Mouse (Mus musculus) hindbrain, embryonic 11.5 days (tissue): Measurements from ENCODE around the gene Sema4c. TPM values are rescaled to one million over a fixed set of nuclear protein-coding genes. Genes with fewer than 3 reads are reported as not detected.

ENCODE experiments used
- ATAC-seq: fragments of 200-750 bp; cut with Nextera tagmentation; 2 replicates; pipeline ENCODE4 v1.8.0; 2017; ENCODE audit warnings: mild to moderate bottlenecking, moderate TSS enrichment, moderate library complexity; ENCODE audit not compliant: low FRiP score
- DNase-seq: peaks from one replicate; pipeline ENCODE4 v3.0.0-alpha.2; 2015; ENCODE audit warnings: low spot score
- H3K27ac ChIP-seq: fragments of 300-500 bp; sonication (generic); 2 replicates; pipeline ENCODE4 v1.5.1; 2014; ENCODE audit warnings: mild to moderate bottlenecking, low read depth, low read length
- H3K27me3 ChIP-seq: fragments of 300-500 bp; sonication (generic); 2 replicates; pipeline ENCODE4 v1.6.1; 2014; ENCODE audit warnings: mild to moderate bottlenecking, low read length, moderate library complexity, mixed read lengths; ENCODE audit not compliant: control insufficient read depth, insufficient read depth
- H3K36me3 ChIP-seq: fragments of 300-500 bp; sonication (generic); 2 replicates; pipeline ENCODE4 v1.6.1; 2014; ENCODE audit warnings: mild to moderate bottlenecking, low read length, moderate library complexity, mixed read lengths; ENCODE audit not compliant: control insufficient read depth, insufficient read depth
- H3K4me1 ChIP-seq: fragments of 300-500 bp; sonication (generic); replicated peaks from 2 replicates; pipeline ENCODE4 v1.6.1; 2014; ENCODE audit warnings: low read length, mixed read lengths; ENCODE audit not compliant: control insufficient read depth, insufficient read depth
- H3K4me2 ChIP-seq: fragments of 300-500 bp; sonication (generic); replicated peaks from 2 replicates; pipeline ENCODE4 v1.6.1; 2014; ENCODE audit warnings: mild to moderate bottlenecking, low read depth, low read length
- H3K4me3 ChIP-seq: fragments of 300-500 bp; sonication (generic); 2 replicates; pipeline ENCODE4 v1.5.1; 2014; ENCODE audit warnings: low read depth, low read length
- H3K9ac ChIP-seq: fragments of 300-500 bp; sonication (generic); 2 replicates; pipeline ENCODE4 v1.6.1; 2014; ENCODE audit warnings: low read depth, low read length
- H3K9me3 ChIP-seq: fragments of 300-500 bp; sonication (generic); 2 replicates; pipeline ENCODE4 v1.6.1; 2016; ENCODE audit warnings: low read length; ENCODE audit not compliant: control insufficient read depth
- WGBS: fragments of 180-500 bp; shearing (Covaris S2); extraction: QIAGEN DNeasy Blood & Tissue Kit; methylation state at CpG from one replicate; pipeline ENCODE4 v1.1.7; 2014; 5-methylcytosine and 5-hydroxymethylcytosine counted together
- polyA plus RNA-seq: library from polyadenylated mRNA; unstranded; fragments of >200 nt; fragmentation: Nextera tagmentation; extraction: Ambion mirVana; gene quantifications from 2 replicates; pipeline ENCODE4 v1.2.1, GENCODE M21; 2014

Sema4c gene
- polyA plus RNA-seq, 1 experiment from 2014 or later = 5.9 TPM

DNA sequence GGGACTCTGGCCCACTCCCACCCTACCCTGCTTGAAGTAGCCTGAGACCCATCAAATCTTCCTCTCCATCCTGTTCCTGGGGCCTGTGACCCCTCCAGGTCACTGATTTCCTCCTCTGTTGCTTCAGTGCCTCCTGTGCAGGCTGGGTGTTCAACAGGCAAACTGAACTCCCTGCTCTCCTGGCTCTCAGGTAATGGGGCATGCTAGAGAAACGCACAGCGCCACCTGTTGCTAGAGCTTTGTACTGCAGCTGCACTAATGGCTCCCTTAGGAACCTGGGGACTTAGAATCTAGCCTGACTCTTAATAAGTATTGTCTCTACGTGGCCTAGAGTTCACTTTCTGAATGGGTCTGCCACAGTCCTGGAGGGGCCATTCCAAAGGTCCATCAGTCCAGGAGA lies 56.9 kb downstream of the Sema4c start:
- no peaks in the 10 kb centered on the region for H3K9me3 ChIP-seq
- no peak overlapping the region for H3K4me2 ChIP-seq
- H3K27me3 ChIP-seq = no peaks in the 10 kb centered on the region
- no peak overlapping the region for H3K9ac ChIP-seq
- 7% methylated on average over 3 of the region's 3 CpGs for WGBS
- no peaks in the 10 kb centered on the region for H3K4me1 ChIP-seq
- no peak overlapping the region for H3K27ac ChIP-seq
- ATAC-seq = no peak
- H3K4me3 ChIP-seq = no peak overlapping the region
- H3K36me3 ChIP-seq = no peaks in the 10 kb centered on the region
- DNase-seq = peak; percentile 86

Other genes with a start within 250 kb of the Sema4c start
- 30.5 and 31.0 TPM in 2 replicates for gene Kansl3, start 189.2 kb downstream of the Sema4c start, polyA plus RNA-seq
- 1.1 and 1.2 TPM in 2 replicates for gene Fer1l5, start 186.1 kb downstream of the Sema4c start, polyA plus RNA-seq
- 35.7 and 45.3 TPM in 2 replicates for gene Lman2l, start 113.1 kb downstream of the Sema4c start, polyA plus RNA-seq
- gene Cnnm4, start 86.7 kb downstream of the Sema4c start, polyA plus RNA-seq = 9.5 and 10.4 TPM in 2 replicates
- 3.9 and 7.9 TPM in 2 replicates for gene Cnnm3, start 46.5 kb downstream of the Sema4c start, polyA plus RNA-seq
- 6.1 and 6.8 TPM in 2 replicates for gene Ankrd23, start 21.5 kb downstream of the Sema4c start, polyA plus RNA-seq
- gene Gm42417, start 18.9 kb downstream of the Sema4c start, polyA plus RNA-seq = not detected in 2 replicates
- 12.8 and 13.1 TPM in 2 replicates for gene Ankrd39, start 10.9 kb downstream of the Sema4c start, polyA plus RNA-seq
- 0.52 and 0.53 TPM in 2 replicates for gene Fam178b, start 124.8 kb upstream of the Sema4c start, polyA plus RNA-seq
- gene Cox5b, start 133.1 kb upstream of the Sema4c start, polyA plus RNA-seq = 510 and 530 TPM in 2 replicates
- 0.19 and 0.22 TPM in 2 replicates for gene 4933424G06Rik, start 151.8 kb upstream of the Sema4c start, polyA plus RNA-seq
- gene Actr1b, start 156.1 kb upstream of the Sema4c start, polyA plus RNA-seq = 84.9 and 97.5 TPM in 2 replicates
- gene Zap70, start 203.4 kb upstream of the Sema4c start, polyA plus RNA-seq = 0.15 and 0.39 TPM in 2 replicates